Mouse (Mus musculus): ENCODE measurements at regions not wholly inside any gene's neighbourhood (a gene's known extent, or its start where the extent isn't known, plus 50 kb on each side); places are given as distances from the start of the nearest gene placed in this dataset.

GRCm38 (mm10) chr17:63575316-63576007, 75.6 kb upstream of the Fbxl17 start:
- DNase-seq (ENCODE audit: low spot score): peak; percentile 31

GRCm38 (mm10) chr17:63582870-63583269, 83.1 kb upstream of the Fbxl17 start:
- DNase-seq (ENCODE audit: low spot score): no peak

GRCm38 (mm10) chr17:63607021-63607751, 107.4 kb upstream of the Fbxl17 start:
- DNase-seq (ENCODE audit: low spot score): no peak

GRCm38 (mm10) chr17:63622726-63623125, 122.9 kb upstream of the Fbxl17 start:
- DNase-seq (ENCODE audit: low spot score): no peak

GRCm38 (mm10) chr17:63637598-63637997, 137.8 kb upstream of the Fbxl17 start:
- no peak for DNase-seq (ENCODE audit: low spot score)

- DNase-seq (ENCODE audit: low spot score): peak; percentile 59
Measured at GRCm38 (mm10) chr17:63644390-63644789, 144.6 kb upstream of the Fbxl17 start.

GRCm38 (mm10) chr17:63657687-63658086, 157.9 kb upstream of the Fbxl17 start:
- DNase-seq (ENCODE audit: low spot score): no peak

GRCm38 (mm10) chr17:63660841-63661481, 161.1 kb upstream of the Fbxl17 start:
- DNase-seq (ENCODE audit: low spot score): peak; percentile 82

- DNase-seq (ENCODE audit: low spot score): peak; percentile 31
Measured at GRCm38 (mm10) chr17:63661584-63661983, 161.8 kb upstream of the Fbxl17 start.

- DNase-seq (ENCODE audit: low spot score): no peak
Measured at GRCm38 (mm10) chr17:63662251-63662650, 162.4 kb upstream of the Fbxl17 start.

- DNase-seq (ENCODE audit: low spot score): no peak
Measured at GRCm38 (mm10) chr17:63676791-63677190, 177.0 kb upstream of the Fbxl17 start.

GRCm38 (mm10) chr17:63677996-63678657, 178.3 kb upstream of the Fbxl17 start:
- peak; percentile 78 for DNase-seq (ENCODE audit: low spot score)

GRCm38 (mm10) chr17:63680479-63680878, 180.7 kb upstream of the Fbxl17 start:
- DNase-seq (ENCODE audit: low spot score): no peak

- no peak for DNase-seq (ENCODE audit: low spot score)
Measured at GRCm38 (mm10) chr17:63683345-63683744, 179.5 kb upstream of the Fer start.

GRCm38 (mm10) chr17:63684026-63684425, 178.8 kb upstream of the Fer start:
- DNase-seq (ENCODE audit: low spot score): no peak

- DNase-seq (ENCODE audit: low spot score): no peak
Measured at GRCm38 (mm10) chr17:63685956-63686355, 176.9 kb upstream of the Fer start.

GRCm38 (mm10) chr17:63686361-63686760, 176.5 kb upstream of the Fer start:
- DNase-seq (ENCODE audit: low spot score): no peak

- DNase-seq (ENCODE audit: low spot score): peak; percentile 13
Measured at GRCm38 (mm10) chr17:63689291-63689690, 173.6 kb upstream of the Fer start.

- DNase-seq (ENCODE audit: low spot score): no peak
Measured at GRCm38 (mm10) chr17:63690829-63691689, 171.8 kb upstream of the Fer start.

GRCm38 (mm10) chr17:63691690-63691968, 171.2 kb upstream of the Fer start:
- no peak for DNase-seq (ENCODE audit: low spot score)

GRCm38 (mm10) chr17:63693274-63693673, 169.6 kb upstream of the Fer start:
- DNase-seq (ENCODE audit: low spot score): no peak

All from heart, adult 8-10 months (tissue).